9 mouse cellular contexts compared by ENCODE assay signal in genomic region chr16:34937611-34938010, GRCm38 (mm10).
DNase-seq lines count a peak whose midpoint lies in the region; ATAC-seq and TF ChIP-seq lines count a peak whose summit lies in the region.
"Had no signal": no experiment of that assay in that cellular context is flagged by ENCODE, and none has a peak within 500 bp of the region (broad histone marks: within the 10 kb centered on the region; RNA-seq: fewer than 3 reads in every experiment).

No protein-coding gene starts in this region.

- H3K27ac ChIP-seq in spleen, adult 2 months (ENCODE audit: insufficient read depth, low read length): peak overlapping the region; percentile 49; the same call in 1 of the 2 replicates
- peak overlapping the region; percentile 75 for H3K27ac ChIP-seq in heart, embryonic 14.5 days (replicated peaks in 1 of 2; ENCODE audit: control insufficient read depth in 1 of 2, insufficient read depth in 1 of 2, low read depth in 2 of 2, low read length in 2 of 2)
- H3K27ac ChIP-seq in limb, embryonic 12.5 days: peak overlapping the region; percentile 95
- H3K27ac ChIP-seq in stomach, postnatal 0 days (replicated peaks): peak overlapping the region; percentile 58; the same call in 1 of the 2 replicates
- H3K27ac ChIP-seq: macrophage had no signal

- TF ChIP-seq POLR2A in spleen, adult 2 months (IDR thresholded peaks at IDR 0.05; ENCODE audit: low read depth, low read length): no peak

- H3K36me3 ChIP-seq in spleen, adult 2 months (ENCODE audit: control insufficient read depth, insufficient read depth, low read length): no peaks in the 10 kb centered on the region
- no peaks in the 10 kb centered on the region for H3K36me3 ChIP-seq in heart, embryonic 14.5 days (ENCODE audit: control insufficient read depth, insufficient read depth, low read length)
- no peaks in the 10 kb centered on the region for H3K36me3 ChIP-seq in limb, embryonic 12.5 days
- no peaks in the 10 kb centered on the region; the same call in 1 of the 2 replicates for H3K36me3 ChIP-seq in stomach, postnatal 0 days (ENCODE audit: control insufficient read depth, insufficient read depth, low read length)

- no peaks in the 10 kb centered on the region for H3K9me3 ChIP-seq in heart, embryonic 14.5 days (ENCODE audit: control insufficient read depth, low read length)
- H3K9me3 ChIP-seq in limb, embryonic 12.5 days: no peaks in the 10 kb centered on the region
- no peaks in the 10 kb centered on the region for H3K9me3 ChIP-seq in stomach, postnatal 0 days (ENCODE audit: control insufficient read depth, low read length)

- no peak for TF ChIP-seq EP300 in stomach, postnatal 0 days (optimal IDR thresholded peaks at IDR 0.05)

- no peak overlapping the region for H3K9ac ChIP-seq in heart, embryonic 14.5 days (ENCODE audit: low read length)
- no peak overlapping the region for H3K9ac ChIP-seq in limb, embryonic 12.5 days (replicated peaks)
- H3K9ac ChIP-seq in stomach, postnatal 0 days (ENCODE audit: low read length): no peak overlapping the region

- ATAC-seq in heart, embryonic 14.5 days (ENCODE audit: insufficient number of reproducible peaks, insufficient read depth, low FRiP score, low read depth): peak; percentile 73
- ATAC-seq in limb, embryonic 12.5 days (ENCODE audit: insufficient number of reproducible peaks, insufficient read depth, low FRiP score, low TSS enrichment, low read depth): no peak
- peak; percentile 45; the same call in 1 of the 2 replicates for ATAC-seq in stomach, postnatal 0 days (ENCODE audit: low FRiP score, low TSS enrichment)

- H3K4me1 ChIP-seq in spleen, adult 2 months (ENCODE audit: control insufficient read depth, insufficient read depth, insufficient read length): no peaks in the 10 kb centered on the region
- H3K4me1 ChIP-seq in heart, embryonic 14.5 days (ENCODE audit: control insufficient read depth in 2 of 2, insufficient read depth in 2 of 2, low read length in 2 of 2): peaks cover 38% of the 10 kb centered on the region in 2 experiments
- H3K4me1 ChIP-seq in limb, embryonic 12.5 days (replicated peaks): peaks cover 83% of the 10 kb centered on the region
- peaks cover 10% of the 10 kb centered on the region for H3K4me1 ChIP-seq in stomach, postnatal 0 days (replicated peaks; ENCODE audit: control insufficient read depth, insufficient read depth)

- WGBS in spleen, adult 2 months: 40% methylated on average over 4 of the region's 4 CpGs
- WGBS in heart, embryonic 14.5 days: 36% methylated on average over 4 of the region's 4 CpGs
- 47% methylated on average over 4 of the region's 4 CpGs for WGBS in limb, embryonic 12.5 days
- 44% methylated on average over 4 of the region's 4 CpGs for WGBS in stomach, postnatal 0 days

- DNase-seq in spleen, adult 2 months (ENCODE audit: low read depth in 1 of 2, low spot score in 2 of 2): no peak
- DNase-seq in spleen, postnatal 4 days (ENCODE audit: low spot score in 2 of 2): no peak
- no peak for DNase-seq in stomach, postnatal 0 days (ENCODE audit: low spot score)
- no peak for DNase-seq in frontal cortex, postnatal 25 days (ENCODE audit: low spot score in 2 of 2)
- DNase-seq in thymus, adult 18-20 months: no peak
- no peak for DNase-seq in urinary bladder, adult 18-20 months (ENCODE audit: low spot score in 2 of 2)

- TF ChIP-seq CTCF in spleen, adult 2 months (IDR thresholded peaks at IDR 0.05; ENCODE audit: extremely low read depth, insufficient read depth, insufficient read length, insufficient replicate concordance): no peak
- no peak for TF ChIP-seq CTCF in stomach, postnatal 0 days (IDR thresholded peaks at IDR 0.05; ENCODE audit: low read depth)

- no peak overlapping the region for H3K4me2 ChIP-seq in heart, embryonic 14.5 days (ENCODE audit: low read length)
- H3K4me2 ChIP-seq in limb, embryonic 12.5 days: no peak overlapping the region
- no peak overlapping the region for H3K4me2 ChIP-seq in stomach, postnatal 0 days (replicated peaks; ENCODE audit: low read depth)

- no peak overlapping the region for H3K4me3 ChIP-seq in spleen, adult 2 months (ENCODE audit: extremely low read depth, insufficient read depth, insufficient read length)
- H3K4me3 ChIP-seq in heart, embryonic 14.5 days (ENCODE audit: control insufficient read depth in 1 of 2, insufficient read depth in 1 of 2, low read depth in 1 of 2, low read length in 2 of 2): no peak overlapping the region
- H3K4me3 ChIP-seq in limb, embryonic 12.5 days (replicated peaks): no peak overlapping the region
- no peak overlapping the region for H3K4me3 ChIP-seq in stomach, postnatal 0 days (ENCODE audit: low read depth, low read length)

- no peaks in the 10 kb centered on the region for H3K27me3 ChIP-seq in spleen, adult 2 months (ENCODE audit: control insufficient read depth, insufficient read depth, low read length)
- peaks cover 35% of the 10 kb centered on the region for H3K27me3 ChIP-seq in heart, embryonic 14.5 days (ENCODE audit: control insufficient read depth, insufficient read depth, low read length)
- H3K27me3 ChIP-seq in limb, embryonic 12.5 days: no peaks in the 10 kb centered on the region; the same call in 1 of the 2 replicates
- H3K27me3 ChIP-seq in stomach, postnatal 0 days (ENCODE audit: control insufficient read depth, insufficient read depth, low read length): no peaks in the 10 kb centered on the region
